Mouse (Mus musculus) lung, postnatal 0 days (tissue): ENCODE data around the gene Rp9.

ENCODE experiments used
- CTCF ChIP-seq: IDR thresholded peaks from 2 replicates; pipeline ENCODE4 v1.5.1; 2016; ENCODE audit warnings: antibody characterized with exemption, mild to moderate bottlenecking
- EP300 ChIP-seq: IDR thresholded peaks from 2 replicates; pipeline ENCODE4 v1.6.1; 2016; ENCODE audit warnings: antibody characterized with exemption, mild to moderate bottlenecking, control low read depth

DNA sequence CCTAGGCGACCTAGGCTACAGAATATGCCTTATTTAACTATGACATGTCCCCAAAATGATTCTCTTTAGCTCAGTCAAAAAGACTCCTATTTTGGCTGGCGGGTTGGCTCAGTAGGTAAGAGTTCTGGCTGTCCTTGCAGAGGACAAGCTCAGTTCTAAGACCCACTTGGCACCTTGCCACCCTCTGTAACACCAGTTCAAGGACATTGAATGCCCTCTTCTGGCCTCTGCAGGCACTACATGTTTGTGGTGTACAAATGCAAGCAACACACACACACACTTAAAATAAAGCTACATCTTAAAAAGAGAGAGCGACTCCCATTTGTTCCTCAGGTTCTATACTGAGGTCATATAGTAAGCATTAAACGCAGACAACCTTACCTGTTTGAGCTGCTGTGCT, 96.8 kb downstream of the Rp9 start:
- peak; percentile 47 for TF ChIP-seq CTCF
- no peak for TF ChIP-seq EP300
